Mouse (Mus musculus): ENCODE data around the gene Rpap3. TPM values are rescaled to one million over a fixed set of nuclear protein-coding genes. Genes with fewer than 3 reads are reported as not detected.

The Rpap3 gene
- polyA plus RNA-seq, 1 experiment from 2014 or later: 40.4 TPM

- DNase-seq (ENCODE audit: low spot score): no peak
- WGBS: 82% methylated on average over 10 of the region's 10 CpGs
- Histone ChIP-seq H3K27me3 (ENCODE audit: low read depth, poor library complexity, severe bottlenecking) (no peaks in the 10 kb centered on the region), H3K27ac (replicated peaks) (peak overlapping the region; percentile 9), H3K36me3 (no peaks in the 10 kb centered on the region), H3K4me1 (peaks cover 48% of the 10 kb centered on the region), H3K9me3 (replicated peaks) (no peaks in the 10 kb centered on the region), H3K4me3 (no peak overlapping the region)
These were observed 39.7 kb upstream of the Rpap3 start for GRCm38 (mm10) chr15:97745331-97745730.

GRCm38 (mm10) chr15:97744930-97745329, 39.3 kb upstream of the Rpap3 start:
- Histone ChIP-seq H3K4me1 (peaks cover 45% of the 10 kb centered on the region), H3K9me3 (replicated peaks) (no peaks in the 10 kb centered on the region), H3K27me3 (ENCODE audit: low read depth, poor library complexity, severe bottlenecking) (no peaks in the 10 kb centered on the region), H3K27ac (replicated peaks) (peak overlapping the region; percentile 9; the same call in 1 of the 2 replicates), H3K36me3 (no peaks in the 10 kb centered on the region), H3K4me3 (no peak overlapping the region)
- no peak for DNase-seq (ENCODE audit: low spot score)
- 85% methylated on average over 10 of the region's 10 CpGs for WGBS

GRCm38 (mm10) chr15:97743961-97744525, 38.4 kb upstream of the Rpap3 start:
- Histone ChIP-seq H3K27me3 (ENCODE audit: low read depth, poor library complexity, severe bottlenecking) (no peaks in the 10 kb centered on the region), H3K27ac (replicated peaks) (no peak overlapping the region; the same call in 1 of the 2 replicates), H3K4me3 (no peak overlapping the region), H3K4me1 (peaks cover 41% of the 10 kb centered on the region), H3K36me3 (no peaks in the 10 kb centered on the region), H3K9me3 (replicated peaks) (no peaks in the 10 kb centered on the region)
- 78% methylated on average over 12 of the region's 12 CpGs for WGBS
- DNase-seq (ENCODE audit: low spot score): no peak

- no peak overlapping the region; the same call in 1 of the 2 replicates for H3K27ac ChIP-seq (replicated peaks)
- H3K27me3 ChIP-seq (ENCODE audit: low read depth, poor library complexity, severe bottlenecking): no peaks in the 10 kb centered on the region
- peaks cover 33% of the 10 kb centered on the region for H3K4me1 ChIP-seq
- WGBS: 90% methylated on average over 5 of the region's 5 CpGs
- no peak for DNase-seq (ENCODE audit: low spot score)
- no peak overlapping the region for H3K4me3 ChIP-seq
- no peaks in the 10 kb centered on the region for H3K9me3 ChIP-seq (replicated peaks)
- H3K36me3 ChIP-seq: no peaks in the 10 kb centered on the region
These were observed 37.6 kb upstream of the Rpap3 start for GRCm38 (mm10) chr15:97743210-97743609.

- no peaks in the 10 kb centered on the region for H3K36me3 ChIP-seq
- H3K4me3 ChIP-seq: no peak overlapping the region
- H3K27me3 ChIP-seq (ENCODE audit: low read depth, poor library complexity, severe bottlenecking): no peaks in the 10 kb centered on the region
- WGBS: 66% methylated on average over 4 of the region's 4 CpGs
- H3K9me3 ChIP-seq (replicated peaks): no peaks in the 10 kb centered on the region
- H3K4me1 ChIP-seq: peaks cover 29% of the 10 kb centered on the region
- 0 out of 2 replicates have a peak overlapping the region, but pooled peaks have one; percentile 23 for H3K27ac ChIP-seq (replicated peaks)
- DNase-seq (ENCODE audit: low spot score): no peak
These were observed 37.0 kb upstream of the Rpap3 start for GRCm38 (mm10) chr15:97742600-97742999.

- 77% methylated on average over 7 of the region's 7 CpGs for WGBS
- 0 out of 2 replicates have a peak overlapping the region, but pooled peaks have one; percentile 23 for H3K27ac ChIP-seq (replicated peaks)
- H3K27me3 ChIP-seq (ENCODE audit: low read depth, poor library complexity, severe bottlenecking): no peaks in the 10 kb centered on the region
- no peak for DNase-seq (ENCODE audit: low spot score)
- no peaks in the 10 kb centered on the region for H3K9me3 ChIP-seq (replicated peaks)
- no peak overlapping the region for H3K4me3 ChIP-seq
- H3K4me1 ChIP-seq: peaks cover 29% of the 10 kb centered on the region
- H3K36me3 ChIP-seq: no peaks in the 10 kb centered on the region
These were observed 36.4 kb upstream of the Rpap3 start for GRCm38 (mm10) chr15:97742074-97742473.

GRCm38 (mm10) chr15:97741662-97742061, 36.0 kb upstream of the Rpap3 start:
- Histone ChIP-seq H3K4me1 (peaks cover 29% of the 10 kb centered on the region), H3K27ac (replicated peaks) (no peak overlapping the region), H3K36me3 (no peaks in the 10 kb centered on the region), H3K4me3 (no peak overlapping the region), H3K27me3 (ENCODE audit: low read depth, poor library complexity, severe bottlenecking) (no peaks in the 10 kb centered on the region), H3K9me3 (replicated peaks) (no peaks in the 10 kb centered on the region)
- no peak for DNase-seq (ENCODE audit: low spot score)
- 86% methylated on average over 12 of the region's 12 CpGs for WGBS

GRCm38 (mm10) chr15:97740283-97740732, 34.7 kb upstream of the Rpap3 start:
- WGBS: 90% methylated on average over 9 of the region's 9 CpGs
- no peak for DNase-seq (ENCODE audit: low spot score)
- no peak overlapping the region for H3K27ac ChIP-seq (replicated peaks)
- H3K27me3 ChIP-seq (ENCODE audit: low read depth, poor library complexity, severe bottlenecking): no peaks in the 10 kb centered on the region
- H3K4me1 ChIP-seq: peaks cover 26% of the 10 kb centered on the region
- H3K4me3 ChIP-seq: no peak overlapping the region
- H3K9me3 ChIP-seq (replicated peaks): no peaks in the 10 kb centered on the region
- no peaks in the 10 kb centered on the region for H3K36me3 ChIP-seq

- Histone ChIP-seq H3K4me1 (peaks cover 19% of the 10 kb centered on the region), H3K27ac (replicated peaks) (no peak overlapping the region), H3K9me3 (replicated peaks) (no peaks in the 10 kb centered on the region), H3K27me3 (ENCODE audit: low read depth, poor library complexity, severe bottlenecking) (no peaks in the 10 kb centered on the region), H3K36me3 (no peaks in the 10 kb centered on the region), H3K4me3 (no peak overlapping the region)
- 94% methylated on average over 7 of the region's 7 CpGs for WGBS
- DNase-seq (ENCODE audit: low spot score): no peak
These were observed 33.3 kb upstream of the Rpap3 start for GRCm38 (mm10) chr15:97738923-97739322.

GRCm38 (mm10) chr15:97731988-97732387, 26.4 kb upstream of the Rpap3 start:
- DNase-seq (ENCODE audit: low spot score): no peak
- H3K27ac ChIP-seq (replicated peaks): no peak overlapping the region
- H3K4me3 ChIP-seq: no peak overlapping the region
- WGBS: 91% methylated on average over 11 of the region's 11 CpGs
- H3K27me3 ChIP-seq (ENCODE audit: low read depth, poor library complexity, severe bottlenecking): no peaks in the 10 kb centered on the region
- H3K9me3 ChIP-seq (replicated peaks): peaks cover 5% of the 10 kb centered on the region; the same call in 1 of the 2 replicates
- H3K4me1 ChIP-seq: peaks cover 9% of the 10 kb centered on the region
- no peaks in the 10 kb centered on the region for H3K36me3 ChIP-seq

GRCm38 (mm10) chr15:97731111-97731510, 25.5 kb upstream of the Rpap3 start, which contains the start of gene Endou:
Gene Endou, minus strand, starts transcription at chr15:97731339.
- H3K4me1 ChIP-seq: peaks cover 18% of the 10 kb centered on the region
- no peaks in the 10 kb centered on the region for H3K36me3 ChIP-seq
- DNase-seq (ENCODE audit: low spot score): no peak
- H3K9me3 ChIP-seq (replicated peaks): peaks cover 5% of the 10 kb centered on the region; the same call in 1 of the 2 replicates
- H3K27me3 ChIP-seq (ENCODE audit: low read depth, poor library complexity, severe bottlenecking): no peaks in the 10 kb centered on the region
- no peak within 1 kb of the TSS for H3K4me3 ChIP-seq
- no peak within 1 kb of the TSS for H3K27ac ChIP-seq (replicated peaks)
- 91% methylated on average over 8 of the region's 8 CpGs for WGBS

GRCm38 (mm10) chr15:97730365-97730764, 24.7 kb upstream of the Rpap3 start:
- no peak overlapping the region for H3K27ac ChIP-seq (replicated peaks)
- H3K27me3 ChIP-seq (ENCODE audit: low read depth, poor library complexity, severe bottlenecking): no peaks in the 10 kb centered on the region
- 57% methylated on average over 6 of the region's 6 CpGs for WGBS
- no peak overlapping the region for H3K4me3 ChIP-seq
- peaks cover 5% of the 10 kb centered on the region; the same call in 1 of the 2 replicates for H3K9me3 ChIP-seq (replicated peaks)
- no peak for DNase-seq (ENCODE audit: low spot score)
- H3K4me1 ChIP-seq: peaks cover 21% of the 10 kb centered on the region
- no peaks in the 10 kb centered on the region for H3K36me3 ChIP-seq

- Histone ChIP-seq H3K27ac (replicated peaks) (0 out of 2 replicates have a peak overlapping the region, but pooled peaks have one; percentile 23), H3K36me3 (no peaks in the 10 kb centered on the region), H3K4me3 (no peak overlapping the region), H3K9me3 (replicated peaks) (peaks cover 4% of the 10 kb centered on the region; the same call in 1 of the 2 replicates), H3K4me1 (peaks cover 21% of the 10 kb centered on the region), H3K27me3 (ENCODE audit: low read depth, poor library complexity, severe bottlenecking) (no peaks in the 10 kb centered on the region)
- 64% methylated on average over 7 of the region's 7 CpGs for WGBS
- no peak for DNase-seq (ENCODE audit: low spot score)
These were observed 23.2 kb upstream of the Rpap3 start for GRCm38 (mm10) chr15:97728804-97729203.

All from midbrain, embryonic 10.5 days (tissue).